Mouse (Mus musculus): Measurements from ENCODE around the gene ccdc198. TPM values are rescaled to one million over a fixed set of nuclear protein-coding genes. Genes with fewer than 3 reads are reported as not detected.
"Not testable (repeated sequence)": the region's sequence is repeated elsewhere in the genome, so short reads cannot be mapped to it uniquely, and the experiment has no call there.

ccdc198 gene
- 0.47 and 0.55 TPM in 2 replicates for polyA plus RNA-seq (2016; fragmentation: Nextera tagmentation; extraction: Ambion mirVana)

GRCm38 (mm10) chr14:49245126-49245714 lies at the start of gene ccdc198:
ccdc198 (minus strand) TSS chr14:49245474.
- 39% methylated on average over 5 of the region's 5 CpGs for WGBS (ENCODE audit: insufficient replicate concordance)
- no peak within 1 kb of the TSS for H3K27ac ChIP-seq
- H3K36me3 ChIP-seq, result no peaks in the 10 kb centered on the region
- no peaks in the 10 kb centered on the region for H3K9me3 ChIP-seq (replicated peaks)
- no peak within 1 kb of the TSS for H3K9ac ChIP-seq
- no peaks in the 10 kb centered on the region for H3K4me1 ChIP-seq
- no peak within 1 kb of the TSS for H3K4me3 ChIP-seq
- no peak for ATAC-seq
- H3K27me3 ChIP-seq (replicated peaks), result no peaks in the 10 kb centered on the region
- H3K4me2 ChIP-seq, result no peak within 1 kb of the TSS

GRCm38 (mm10) chr14:49293802-49294449 lies 48.7 kb upstream of the ccdc198 start:
- Histone ChIP-seq H3K27ac (no peak overlapping the region), H3K36me3 (no peaks in the 10 kb centered on the region), H3K27me3 (replicated peaks) (no peaks in the 10 kb centered on the region), H3K4me3 (no peak overlapping the region), H3K9me3 (replicated peaks) (no peaks in the 10 kb centered on the region), H3K4me2 (no peak overlapping the region), H3K4me1 (no peaks in the 10 kb centered on the region), H3K9ac (no peak overlapping the region)
- no peak for ATAC-seq
- 54% methylated on average over 4 of the region's 4 CpGs for WGBS (ENCODE audit: insufficient replicate concordance)

- no peaks in the 10 kb centered on the region for H3K36me3 ChIP-seq
- H3K9me3 ChIP-seq (replicated peaks), result no peaks in the 10 kb centered on the region
- H3K4me1 ChIP-seq, result no peaks in the 10 kb centered on the region
- no peaks in the 10 kb centered on the region for H3K27me3 ChIP-seq (replicated peaks)
- H3K4me2 ChIP-seq, result no peak overlapping the region
- WGBS (ENCODE audit: insufficient replicate concordance), result 67% methylated on average over 3 of the region's 3 CpGs
- no peak overlapping the region for H3K27ac ChIP-seq
- no peak overlapping the region for H3K9ac ChIP-seq
- ATAC-seq, result no peak
- H3K4me3 ChIP-seq, result no peak overlapping the region
Observed at GRCm38 (mm10) chr14:49290029-49290745, 44.9 kb upstream of the ccdc198 start.

GRCm38 (mm10) chr14:49283784-49284655 lies 38.7 kb upstream of the ccdc198 start:
- no peak overlapping the region for H3K9ac ChIP-seq
- no peaks in the 10 kb centered on the region for H3K4me1 ChIP-seq
- no peaks in the 10 kb centered on the region for H3K36me3 ChIP-seq
- no peak for ATAC-seq
- 59% methylated on average over 7 of the region's 7 CpGs for WGBS (ENCODE audit: insufficient replicate concordance)
- no peak overlapping the region for H3K4me3 ChIP-seq
- H3K9me3 ChIP-seq (replicated peaks), result no peaks in the 10 kb centered on the region
- no peaks in the 10 kb centered on the region for H3K27me3 ChIP-seq (replicated peaks)
- H3K4me2 ChIP-seq, result no peak overlapping the region
- H3K27ac ChIP-seq, result no peak overlapping the region

- 56% methylated on average over 6 of the region's 6 CpGs for WGBS (ENCODE audit: insufficient replicate concordance)
Observed at GRCm38 (mm10) chr14:49278880-49279279, 33.6 kb upstream of the ccdc198 start.

GRCm38 (mm10) chr14:49278479-49278878 lies 33.2 kb upstream of the ccdc198 start:
- not testable (repeated sequence) for H3K4me3 ChIP-seq
- WGBS (ENCODE audit: insufficient replicate concordance), result 45% methylated on average over 9 of the region's 9 CpGs

More at GRCm38 (mm10) chr14:49278880-49279279, 33.6 kb upstream of the ccdc198 start:
- H3K36me3 ChIP-seq, result no peaks in the 10 kb centered on the region
- no peak for ATAC-seq
- H3K9me3 ChIP-seq (replicated peaks), result no peaks in the 10 kb centered on the region
- H3K27me3 ChIP-seq (replicated peaks), result no peaks in the 10 kb centered on the region
- H3K9ac ChIP-seq, result no peak overlapping the region
- no peak overlapping the region for H3K4me2 ChIP-seq
- H3K27ac ChIP-seq, result no peak overlapping the region
- H3K4me1 ChIP-seq, result no peaks in the 10 kb centered on the region
- no peak overlapping the region for H3K4me3 ChIP-seq

GRCm38 (mm10) chr14:49277642-49278041 lies 32.4 kb upstream of the ccdc198 start:
- Histone ChIP-seq H3K27ac (no peak overlapping the region), H3K4me3 (no peak overlapping the region), H3K27me3 (replicated peaks) (no peaks in the 10 kb centered on the region), H3K9ac (no peak overlapping the region), H3K4me1 (no peaks in the 10 kb centered on the region), H3K9me3 (replicated peaks) (no peaks in the 10 kb centered on the region), H3K36me3 (no peaks in the 10 kb centered on the region), H3K4me2 (no peak overlapping the region)
- 54% methylated on average over 3 of the region's 3 CpGs for WGBS (ENCODE audit: insufficient replicate concordance)
- no peak for ATAC-seq

More at GRCm38 (mm10) chr14:49278479-49278878, 33.2 kb upstream of the ccdc198 start:
- H3K27ac ChIP-seq; ATAC-seq; H3K4me1 ChIP-seq; H3K9me3 ChIP-seq (replicated peaks); H3K27me3 ChIP-seq (replicated peaks); H3K36me3 ChIP-seq; H3K4me2 ChIP-seq; H3K9ac ChIP-seq: not testable (repeated sequence)

- Histone ChIP-seq H3K4me1 (no peaks in the 10 kb centered on the region), H3K9me3 (replicated peaks) (no peaks in the 10 kb centered on the region), H3K27ac (no peak overlapping the region), H3K4me3 (no peak overlapping the region), H3K4me2 (no peak overlapping the region), H3K9ac (no peak overlapping the region), H3K36me3 (no peaks in the 10 kb centered on the region), H3K27me3 (replicated peaks) (no peaks in the 10 kb centered on the region)
- WGBS (ENCODE audit: insufficient replicate concordance), result 23% methylated on average over 2 of the region's 2 CpGs
- no peak for ATAC-seq
Observed at GRCm38 (mm10) chr14:49275376-49275775, 30.1 kb upstream of the ccdc198 start.

- WGBS (ENCODE audit: insufficient replicate concordance), result 39% methylated on average over 5 of the region's 5 CpGs
- no peak overlapping the region for H3K27ac ChIP-seq
- no peak overlapping the region for H3K4me2 ChIP-seq
- no peak for ATAC-seq
- no peak overlapping the region for H3K4me3 ChIP-seq
- H3K4me1 ChIP-seq, result no peaks in the 10 kb centered on the region
- H3K27me3 ChIP-seq (replicated peaks), result no peaks in the 10 kb centered on the region
- H3K9me3 ChIP-seq (replicated peaks), result no peaks in the 10 kb centered on the region
- no peak overlapping the region for H3K9ac ChIP-seq
- no peaks in the 10 kb centered on the region for H3K36me3 ChIP-seq
Observed at GRCm38 (mm10) chr14:49265286-49266002, 20.2 kb upstream of the ccdc198 start.

GRCm38 (mm10) chr14:49241522-49241921 lies 3.8 kb downstream of the ccdc198 start:
- Histone ChIP-seq H3K4me1 (no peaks in the 10 kb centered on the region), H3K27ac (no peak overlapping the region), H3K9me3 (replicated peaks) (no peaks in the 10 kb centered on the region), H3K4me2 (no peak overlapping the region), H3K36me3 (no peaks in the 10 kb centered on the region), H3K4me3 (no peak overlapping the region), H3K9ac (no peak overlapping the region), H3K27me3 (replicated peaks) (no peaks in the 10 kb centered on the region)
- ATAC-seq, result no peak
- WGBS (ENCODE audit: insufficient replicate concordance), result 22% methylated on average over 1 of the region's 1 CpGs

GRCm38 (mm10) chr14:49238206-49238605 lies 7.1 kb downstream of the ccdc198 start:
- Histone ChIP-seq H3K4me3 (no peak overlapping the region), H3K4me1 (no peaks in the 10 kb centered on the region), H3K27ac (no peak overlapping the region), H3K4me2 (no peak overlapping the region), H3K36me3 (no peaks in the 10 kb centered on the region), H3K9ac (no peak overlapping the region), H3K27me3 (replicated peaks) (no peaks in the 10 kb centered on the region), H3K9me3 (replicated peaks) (no peaks in the 10 kb centered on the region)
- WGBS (ENCODE audit: insufficient replicate concordance), result 41% methylated on average over 11 of the region's 11 CpGs
- ATAC-seq, result no peak

Data from liver, embryonic 12.5 days (tissue).